Comparison of ENCODE assay signal across 12 mouse cellular contexts in the genomic region with DNA sequence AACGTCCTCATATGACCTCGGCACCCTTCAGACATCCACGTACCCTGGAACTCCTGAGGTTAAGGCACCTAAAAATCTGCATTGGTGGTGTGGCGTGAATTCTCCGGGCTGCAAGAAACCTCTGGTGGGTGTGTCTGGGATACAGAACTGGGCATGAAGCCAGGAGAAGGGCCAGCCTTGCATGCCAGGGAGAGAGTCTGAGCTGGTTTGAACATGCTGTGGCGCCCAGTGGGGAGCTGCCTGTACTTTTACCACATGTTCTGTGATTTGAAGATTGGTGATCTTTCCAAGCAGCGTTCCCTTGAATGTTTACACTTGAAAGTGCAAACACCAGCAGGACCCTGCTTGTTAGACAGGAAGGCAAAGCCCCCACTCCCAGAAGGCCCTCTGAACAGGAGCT.
DNase-seq lines count a peak whose midpoint lies in the region; ATAC-seq and TF ChIP-seq lines count a peak whose summit lies in the region.
"Had no signal": no experiment of that assay in that cellular context is flagged by ENCODE, and none has a peak within 500 bp of the region (broad histone marks: within the 10 kb centered on the region; RNA-seq: fewer than 3 reads in every experiment).

No protein-coding gene starts in this region.

- no peak overlapping the region for H3K4me3 ChIP-seq in forebrain, postnatal 0 days (ENCODE audit: low read depth, low read length)
- H3K4me3 ChIP-seq in forebrain, embryonic 15.5 days = no peak overlapping the region
- H3K4me3 ChIP-seq: heart, adult 2 months had no signal

- no peaks in the 10 kb centered on the region for H3K4me1 ChIP-seq in forebrain, postnatal 0 days (ENCODE audit: insufficient read depth)
- peaks cover 6% of the 10 kb centered on the region for H3K4me1 ChIP-seq in forebrain, embryonic 15.5 days

- H3K4me2 ChIP-seq in forebrain, postnatal 0 days (ENCODE audit: low read depth) = no peak overlapping the region
- no peak overlapping the region for H3K4me2 ChIP-seq in forebrain, embryonic 15.5 days (replicated peaks)

- 56% methylated on average over 7 of the region's 7 CpGs for WGBS in forebrain, postnatal 0 days
- WGBS in forebrain, embryonic 15.5 days = 64% methylated on average over 7 of the region's 7 CpGs

- TF ChIP-seq CTCF in forebrain, postnatal 0 days (IDR thresholded peaks at IDR 0.05; ENCODE audit: low read depth) = no peak

- intact Hi-C loops in gastrocnemius, postnatal 36 days (cut with DNase I) = no loop called here

- H3K27ac ChIP-seq in forebrain, postnatal 0 days (ENCODE audit: low read depth, low read length) = no peak overlapping the region
- no peak overlapping the region for H3K27ac ChIP-seq in forebrain, embryonic 15.5 days (replicated peaks)
- H3K27ac ChIP-seq: heart, adult 2 months; kidney, postnatal 0 days; liver, embryonic 14.5 days had no signal

- no peaks in the 10 kb centered on the region for H3K9me3 ChIP-seq in forebrain, postnatal 0 days (ENCODE audit: low read length)
- no peaks in the 10 kb centered on the region for H3K9me3 ChIP-seq in forebrain, embryonic 15.5 days

- H3K27me3 ChIP-seq in forebrain, postnatal 0 days (ENCODE audit: insufficient read depth, low read length) = no peaks in the 10 kb centered on the region
- H3K27me3 ChIP-seq in forebrain, embryonic 15.5 days = no peaks in the 10 kb centered on the region

- peak; percentile 17 for DNase-seq in forebrain, postnatal 0 days
- peak; percentile 33 for DNase-seq in retina, postnatal 1 day
- no peak for DNase-seq in retina, embryonic 14.5 days (ENCODE audit: low spot score)
- DNase-seq in kidney, postnatal 25 days = peak; percentile 30 to 54
- DNase-seq in urinary bladder, postnatal 14 days (ENCODE audit: low spot score) = peak; percentile 82
- DNase-seq in gastrocnemius, postnatal 36 days = no peak
- no peak for DNase-seq in yolk sac, embryonic 10.5 days (ENCODE audit: low spot score)
- DNase-seq: heart, adult 2 months; thymus, adult 2 months had no signal

- H3K36me3 ChIP-seq in forebrain, postnatal 0 days (ENCODE audit: insufficient read depth) = no peaks in the 10 kb centered on the region
- H3K36me3 ChIP-seq in forebrain, embryonic 15.5 days = no peaks in the 10 kb centered on the region

- H3K9ac ChIP-seq in forebrain, postnatal 0 days = no peak overlapping the region
- H3K9ac ChIP-seq in forebrain, embryonic 15.5 days (replicated peaks) = no peak overlapping the region
- H3K9ac ChIP-seq: liver, embryonic 14.5 days had no signal

- peak; percentile 32; the same call in 1 of the 2 replicates for ATAC-seq in forebrain, postnatal 0 days
- ATAC-seq in forebrain, embryonic 15.5 days (replicated peaks) = no peak

Comparison
In these comparisons a context has a peak if more than half of its experiments do, and no peak if none do; other contexts are left out.
1. DNase-seq: peak in forebrain, postnatal 0 days (single experiment), retina, postnatal 1 day (single experiment), kidney, postnatal 25 days (2 of 2) and urinary bladder, postnatal 14 days (single experiment); none in retina, embryonic 14.5 days (single experiment), gastrocnemius, postnatal 36 days (0 of 2) and yolk sac, embryonic 10.5 days (single experiment).